Mouse (Mus musculus) embryonic fibroblast, embryonic 13.5 days (primary cell): ENCODE results near the gene Ngdn.
"Not testable (repeated sequence)": the region's sequence is repeated elsewhere in the genome, so short reads cannot be mapped to it uniquely, and the experiment has no call there.

Source experiments
- CTCF ChIP-seq: IDR thresholded peaks from 2 replicates; pipeline ENCODE4 v1.5.1; 2011; ENCODE audit warnings: mild to moderate bottlenecking, control low read depth, low read length, moderate library complexity, borderline replicate concordance; ENCODE audit not compliant: insufficient read depth
- POLR2A ChIP-seq: IDR thresholded peaks from 2 replicates; pipeline ENCODE4 v1.6.1; 2011; ENCODE audit warnings: low read depth, mild to moderate bottlenecking, control low read depth, low read length, moderate library complexity

DNA sequence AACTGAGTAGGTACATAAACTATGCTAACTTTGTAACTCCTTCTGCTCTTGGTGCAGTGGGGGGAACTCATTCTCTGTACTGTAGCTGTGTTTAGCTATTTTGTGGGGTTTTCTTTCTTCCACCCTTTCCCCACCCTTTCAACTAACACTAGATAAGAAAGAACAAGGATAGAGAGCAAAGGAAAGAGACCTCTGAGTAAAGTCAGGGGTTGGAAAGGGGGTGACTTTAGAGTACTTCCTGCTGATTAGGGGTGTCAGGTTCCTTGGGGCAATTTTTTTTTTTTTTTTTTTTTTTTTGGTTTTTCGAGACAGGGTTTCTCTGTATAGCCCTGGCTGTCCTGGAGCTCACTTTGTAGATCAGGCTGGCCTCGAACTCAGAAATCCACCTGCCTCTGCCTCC, 28.4 kb downstream of the Ngdn start:
- not testable (repeated sequence) for TF ChIP-seq CTCF, POLR2A
